ENCODE assay signal across 16 mouse cellular contexts in genomic region chr13:81347261-81347980, GRCm38 (mm10).
DNase-seq lines count a peak whose midpoint lies in the region; ATAC-seq lines count a peak whose summit lies in the region.
"Had no signal": no experiment of that assay in that cellular context is flagged by ENCODE, and none has a peak within 500 bp of the region (broad histone marks: within the 10 kb centered on the region; RNA-seq: fewer than 3 reads in every experiment).

No protein-coding gene starts in this region.

- peak; percentile 2 for DNase-seq in thymus, postnatal 25 days
- DNase-seq in thymus, postnatal 10 days (ENCODE audit: low spot score in 2 of 2) = no peak
- DNase-seq in ES-CJ7 (ENCODE audit: low read depth, low spot score) = peak; percentile 68
- DNase-seq in heart, adult 9 months (ENCODE audit: low spot score in 2 of 2) = no peak
- DNase-seq in kidney, adult 11 months = no peak
- DNase-seq in urinary bladder, postnatal 4 days (ENCODE audit: low spot score in 2 of 2) = no peak
- DNase-seq: adrenal gland, postnatal 25 days; cerebellum, adult 2 months; heart, adult 18-20 months; kidney, postnatal 14 days; right cerebral cortex, postnatal 14 days had no signal

- peak; percentile 63 for ATAC-seq in granulocyte monocyte progenitor cell, adult 5-6 weeks (replicated peaks; ENCODE audit: poor library complexity, severe bottlenecking)
- ATAC-seq: forebrain, embryonic 16.5 days; intestine, embryonic 16.5 days; lung, postnatal 0 days; Patski had no signal

Comparison
In these comparisons a context has a peak if more than half of its experiments do, and no peak if none do; other contexts are left out.
1. DNase-seq: peak in thymus, postnatal 25 days (single experiment) and ES-CJ7 (single experiment); none in thymus, postnatal 10 days (0 of 2), heart, adult 9 months (0 of 2), kidney, adult 11 months (single experiment) and urinary bladder, postnatal 4 days (0 of 2).